Mouse (Mus musculus) subcutaneous adipose tissue, adult 2 months (tissue): ENCODE measurements around the gene 4922502D21Rik. TPM values are rescaled to one million over a fixed set of nuclear protein-coding genes. Genes with fewer than 3 reads are reported as not detected.

Experiments
- polyA plus RNA-seq: library from polyadenylated mRNA; depleted of rRNA; stranded (reverse); fragments of >200 nt; gene quantifications from 2 replicates; pipeline ENCODE4 v1.2.3, GENCODE M21; 2012; ENCODE audit warnings: low replicate concordance; rRNA removed

Gene 4922502D21Rik
- polyA plus RNA-seq: not detected in 2 replicates

GRCm38 (mm10) chr6:129331610-129332009 is at the start of gene 4922502D21Rik:
4922502D21Rik (minus strand) TSS chr6:129331796.

DNA sequence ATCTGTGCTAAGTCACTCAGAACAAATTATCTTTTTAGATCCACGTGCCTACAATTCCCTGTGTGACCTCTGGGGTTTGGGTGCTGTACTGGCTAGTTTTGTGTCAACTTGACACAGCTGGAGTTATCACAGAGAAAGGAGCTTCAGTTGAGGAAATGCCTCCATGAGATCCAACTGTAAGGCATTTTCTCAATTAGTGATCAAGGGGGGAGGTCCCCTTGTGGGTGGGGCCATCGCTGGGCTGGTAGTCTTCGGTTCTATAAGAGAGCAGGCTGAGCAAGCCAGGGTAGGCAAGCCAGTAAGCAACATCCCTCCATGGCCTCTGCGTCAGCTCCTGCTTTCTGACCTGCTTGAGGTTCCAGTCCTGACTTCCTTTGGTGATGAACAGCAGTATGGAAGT is 10.8 kb upstream of the 4922502D21Rik start, which contains the start of gene Clec12a:
TSS of gene Clec12a (plus strand) at position 301 of the 400 bp plus-strand sequence.

DNA sequence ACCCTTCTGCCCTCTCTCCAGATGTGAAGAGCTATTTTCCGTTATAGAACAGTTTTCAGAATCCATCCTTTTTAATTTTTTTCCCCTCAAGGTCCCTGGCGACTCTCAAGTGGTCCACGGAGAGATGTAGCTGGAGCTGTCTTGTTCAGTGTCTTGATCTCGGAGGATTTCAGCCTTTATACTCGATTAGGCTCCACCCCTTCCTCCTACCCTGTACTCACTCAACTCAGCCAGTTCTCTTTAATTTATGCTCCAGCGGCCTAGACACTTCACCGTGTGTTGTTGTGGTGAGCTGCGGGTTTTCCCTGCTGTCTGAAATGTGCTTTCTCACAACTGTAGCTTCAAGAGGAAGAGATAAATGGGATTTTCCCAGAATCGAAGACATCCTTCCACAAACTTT is 56.4 kb downstream of the 4922502D21Rik start, which contains the start of gene Cd69:
TSS of gene Cd69 (minus strand) at position 217 of the 400 bp plus-strand sequence.

Other genes starting within 250 kb of the 4922502D21Rik start
- 0.16 TPM in 1 of 2 replicates, not detected in the other for gene Clec2e, start 230.9 kb downstream of the 4922502D21Rik start, polyA plus RNA-seq
- 75.5 and 125 TPM in 2 replicates for gene Clec2d, start 151.2 kb downstream of the 4922502D21Rik start, polyA plus RNA-seq
- 0.19 and 0.53 TPM in 2 replicates for gene Cd69, start 56.4 kb downstream of the 4922502D21Rik start, polyA plus RNA-seq
- gene Clec12a, start 10.9 kb upstream of the 4922502D21Rik start, polyA plus RNA-seq: 2.4 and 6.7 TPM in 2 replicates
- gene Clec12b, start 54.1 kb upstream of the 4922502D21Rik start, polyA plus RNA-seq: 0.14 TPM in 1 of 2 replicates, not detected in the other
- 0.17 and 0.42 TPM in 2 replicates for gene Clec1b, start 65.5 kb upstream of the 4922502D21Rik start, polyA plus RNA-seq
- 1.2 and 3.6 TPM in 2 replicates for gene Clec9a, start 77.1 kb upstream of the 4922502D21Rik start, polyA plus RNA-seq
- gene Clec1a, start 120.2 kb upstream of the 4922502D21Rik start, polyA plus RNA-seq: 2.2 and 4.0 TPM in 2 replicates
- 0.13 and 0.29 TPM in 2 replicates for gene Olr1, start 175.4 kb upstream of the 4922502D21Rik start, polyA plus RNA-seq
- gene Tmem52b, start 180.8 kb upstream of the 4922502D21Rik start, polyA plus RNA-seq: not detected in 2 replicates
- 110 and 137 TPM in 2 replicates for gene Gabarapl1, start 201.4 kb upstream of the 4922502D21Rik start, polyA plus RNA-seq
- gene Klre1, start 246.1 kb upstream of the 4922502D21Rik start, polyA plus RNA-seq: 0.32 and 1.4 TPM in 2 replicates